Mouse (Mus musculus) kidney, postnatal 0 days (tissue): Measurements from ENCODE around the gene Mrc2. TPM values are rescaled to one million over a fixed set of nuclear protein-coding genes. Genes with fewer than 3 reads are reported as not detected.
A peak's percentile ranks its signal among the peaks of the same experiment; 100 is the strongest.

ENCODE experiments used
- ATAC-seq: fragments of 200-750 bp; cut with Nextera tagmentation; replicated peaks from 2 replicates; pipeline ENCODE4 v1.8.0; 2017; ENCODE audit warnings: low read depth, moderate number of reproducible peaks, moderate TSS enrichment, moderate library complexity; ENCODE audit not compliant: low FRiP score
- DNase-seq: peaks from one replicate; pipeline ENCODE4 v3.0.0-alpha.2; 2016; ENCODE audit warnings: low spot score
- H3K27ac ChIP-seq: fragments of 300-500 bp; sonication (generic); 2 replicates; pipeline ENCODE4 v1.5.1; 2014; ENCODE audit warnings: mild to moderate bottlenecking
- H3K27me3 ChIP-seq: fragments of 300-500 bp; sonication (generic); 2 replicates; pipeline ENCODE4 v1.6.1; 2014; ENCODE audit warnings: low read length, mixed read lengths; ENCODE audit not compliant: insufficient read depth
- H3K36me3 ChIP-seq: fragments of 300-500 bp; sonication (generic); 2 replicates; pipeline ENCODE4 v1.6.1; 2014; ENCODE audit warnings: low read length, mixed read lengths; ENCODE audit not compliant: insufficient read depth
- H3K4me1 ChIP-seq: fragments of 300-500 bp; sonication (generic); replicated peaks from 2 replicates; pipeline ENCODE4 v1.6.1; 2014; ENCODE audit warnings: antibody characterized with exemption, low read length, mixed read lengths; ENCODE audit not compliant: insufficient read depth
- H3K4me2 ChIP-seq: fragments of 300-500 bp; sonication (generic); 2 replicates; pipeline ENCODE4 v1.6.1; 2014; ENCODE audit warnings: mild to moderate bottlenecking, low read length, moderate library complexity, mixed read lengths
- H3K4me3 ChIP-seq: fragments of 300-500 bp; sonication (generic); replicated peaks from 2 replicates; pipeline ENCODE4 v1.5.1; 2014; ENCODE audit warnings: low read depth, low read length
- H3K9ac ChIP-seq: fragments of 300-500 bp; sonication (generic); 2 replicates; pipeline ENCODE4 v1.6.1; 2014; ENCODE audit warnings: low read depth, low read length
- H3K9me3 ChIP-seq: fragments of 300-500 bp; sonication (generic); replicated peaks from 2 replicates; pipeline ENCODE4 v1.6.1; 2016; ENCODE audit warnings: low read length, inconsistent platforms, mixed read lengths
- CTCF ChIP-seq: IDR thresholded peaks from 2 replicates; pipeline ENCODE4 v1.5.1; 2016; ENCODE audit warnings: antibody characterized with exemption, low read depth, mild to moderate bottlenecking, moderate library complexity
- WGBS: fragments of 180-500 bp; shearing (Covaris S2); extraction: QIAGEN DNeasy Blood & Tissue Kit; methylation state at CpG from one replicate; pipeline ENCODE4 v1.1.7; 2014; 5-methylcytosine and 5-hydroxymethylcytosine counted together
- polyA plus RNA-seq: library from polyadenylated mRNA; unstranded; fragments of >200 nt; fragmentation: Nextera tagmentation; extraction: Ambion mirVana; gene quantifications from 2 replicates; pipeline ENCODE4 v1.2.1, GENCODE M21; 2015

Gene Mrc2
- polyA plus RNA-seq, 1 experiment from 2014 or later = 9.5 TPM

GRCm38 (mm10) chr11:105293101-105293581, 698 bp downstream of the Mrc2 start:
- Histone ChIP-seq H3K27ac (peak overlapping the region; percentile 82), H3K9ac (peak overlapping the region; percentile 38), H3K4me2 (peak overlapping the region; percentile 64), H3K4me1 (peaks cover 8% of the 10 kb centered on the region; the same call in 1 of the 2 replicates), H3K27me3 (no peaks in the 10 kb centered on the region), H3K4me3 (peak overlapping the region; percentile 47), H3K9me3 (no peaks in the 10 kb centered on the region), H3K36me3 (0 out of 2 replicates have a peak, but pooled peaks cover 3% of the 10 kb centered on the region)
- DNase-seq (peak; percentile 85), ATAC-seq (peak; percentile 42)
- 5% methylated on average over 26 of the region's 26 CpGs for WGBS
- TF ChIP-seq CTCF = no peak

GRCm38 (mm10) chr11:105293901-105294494, 1.6 kb downstream of the Mrc2 start:
- Histone ChIP-seq H3K27ac (peak overlapping the region; percentile 82), H3K4me2 (peak overlapping the region; percentile 64), H3K27me3 (no peaks in the 10 kb centered on the region), H3K36me3 (0 out of 2 replicates have a peak, but pooled peaks cover 3% of the 10 kb centered on the region), H3K9ac (peak overlapping the region; percentile 38), H3K4me1 (peaks cover 8% of the 10 kb centered on the region; the same call in 1 of the 2 replicates), H3K9me3 (no peaks in the 10 kb centered on the region), H3K4me3 (peak overlapping the region; percentile 47)
- DNase-seq (peak; percentile 68), ATAC-seq (no peak)
- 11% methylated on average over 9 of the region's 9 CpGs for WGBS
- no peak for TF ChIP-seq CTCF

- no peak overlapping the region for H3K4me2 ChIP-seq
- H3K36me3 ChIP-seq = 0 out of 2 replicates have a peak, but pooled peaks cover 3% of the 10 kb centered on the region
- H3K27ac ChIP-seq = no peak overlapping the region
- peaks cover 8% of the 10 kb centered on the region; the same call in 1 of the 2 replicates for H3K4me1 ChIP-seq
- no peak for DNase-seq
- no peak for ATAC-seq
- no peaks in the 10 kb centered on the region for H3K9me3 ChIP-seq
- WGBS = 90% methylated on average over 10 of the region's 10 CpGs
- no peak overlapping the region for H3K4me3 ChIP-seq
- H3K9ac ChIP-seq = no peak overlapping the region
- H3K27me3 ChIP-seq = no peaks in the 10 kb centered on the region
- TF ChIP-seq CTCF = no peak
These were observed 3.6 kb downstream of the Mrc2 start for GRCm38 (mm10) chr11:105296084-105296483.

GRCm38 (mm10) chr11:105310197-105310596, 17.8 kb downstream of the Mrc2 start:
- Histone ChIP-seq H3K36me3 (no peaks in the 10 kb centered on the region), H3K4me1 (peaks cover 26% of the 10 kb centered on the region), H3K9me3 (no peaks in the 10 kb centered on the region), H3K27me3 (no peaks in the 10 kb centered on the region), H3K9ac (no peak overlapping the region), H3K4me3 (no peak overlapping the region), H3K4me2 (no peak overlapping the region), H3K27ac (no peak overlapping the region)
- DNase-seq = no peak
- no peak for ATAC-seq
- 94% methylated on average over 7 of the region's 7 CpGs for WGBS
- no peak for TF ChIP-seq CTCF

- H3K27ac ChIP-seq = peak overlapping the region; percentile 32; the same call in 1 of the 2 replicates
- no peaks in the 10 kb centered on the region for H3K36me3 ChIP-seq
- no peak overlapping the region for H3K4me3 ChIP-seq
- no peak overlapping the region for H3K9ac ChIP-seq
- peaks cover 26% of the 10 kb centered on the region for H3K4me1 ChIP-seq
- no peak for DNase-seq
- 33% methylated on average over 24 of the region's 24 CpGs for WGBS
- ATAC-seq = no peak; the same call in 1 of the 2 replicates
- no peak for TF ChIP-seq CTCF
- H3K9me3 ChIP-seq = no peaks in the 10 kb centered on the region
- no peaks in the 10 kb centered on the region for H3K27me3 ChIP-seq
- H3K4me2 ChIP-seq = no peak overlapping the region; the same call in 1 of the 2 replicates
These were observed 19.0 kb downstream of the Mrc2 start for GRCm38 (mm10) chr11:105311291-105311975.

GRCm38 (mm10) chr11:105312311-105312942, 20.0 kb downstream of the Mrc2 start:
- Histone ChIP-seq H3K4me1 (peaks cover 26% of the 10 kb centered on the region), H3K36me3 (no peaks in the 10 kb centered on the region), H3K27ac (peak overlapping the region; percentile 71; the same call in 1 of the 2 replicates), H3K4me3 (no peak overlapping the region), H3K4me2 (no peak overlapping the region), H3K9me3 (no peaks in the 10 kb centered on the region), H3K27me3 (no peaks in the 10 kb centered on the region), H3K9ac (no peak overlapping the region)
- ATAC-seq = no peak
- TF ChIP-seq CTCF = no peak
- 30% methylated on average over 12 of the region's 12 CpGs for WGBS
- no peak for DNase-seq
